Mouse (Mus musculus) adrenal gland (tissue): ENCODE data around the gene Phf5a.

ENCODE experiments used
- intact Hi-C: fragments of 180-260 bp; cut with DNase I; formaldehyde crosslinking; loops from one replicate; pipeline ENCODE4 v1.15.1; 2025

Phf5a gene

GRCm38 (mm10) chr15:81830530-81830929 is 41.2 kb downstream of the Phf5a start:
- intact Hi-C loops = loop anchor here (5.0 kb wide), 1 partner anchor 77 kb away; no protein-coding TSS in a partner anchor

GRCm38 (mm10) chr15:81829208-81829580 is 42.5 kb downstream of the Phf5a start:
- intact Hi-C loops = no loop called here

- intact Hi-C loops = no loop called here
Measured at GRCm38 (mm10) chr15:81828426-81829207, 43.1 kb downstream of the Phf5a start.

GRCm38 (mm10) chr15:81824832-81825231 is 46.9 kb downstream of the Phf5a start:
- intact Hi-C loops = no loop called here

- intact Hi-C loops = no loop called here
Measured at GRCm38 (mm10) chr15:81822631-81823030, 49.1 kb downstream of the Phf5a start.

GRCm38 (mm10) chr15:81818404-81818803 is 53.3 kb downstream of the Phf5a start:
- intact Hi-C loops = no loop called here

- intact Hi-C loops = no loop called here
Measured at GRCm38 (mm10) chr15:81814716-81815370, 56.9 kb downstream of the Phf5a start.
